Mouse (Mus musculus): ENCODE data around the gene Dusp27. TPM values are rescaled to one million over a fixed set of nuclear protein-coding genes. Genes with fewer than 3 reads are reported as not detected.

The Dusp27 gene
- polyA plus RNA-seq, 1 experiment from 2014 or later: 1.3 TPM

DNA sequence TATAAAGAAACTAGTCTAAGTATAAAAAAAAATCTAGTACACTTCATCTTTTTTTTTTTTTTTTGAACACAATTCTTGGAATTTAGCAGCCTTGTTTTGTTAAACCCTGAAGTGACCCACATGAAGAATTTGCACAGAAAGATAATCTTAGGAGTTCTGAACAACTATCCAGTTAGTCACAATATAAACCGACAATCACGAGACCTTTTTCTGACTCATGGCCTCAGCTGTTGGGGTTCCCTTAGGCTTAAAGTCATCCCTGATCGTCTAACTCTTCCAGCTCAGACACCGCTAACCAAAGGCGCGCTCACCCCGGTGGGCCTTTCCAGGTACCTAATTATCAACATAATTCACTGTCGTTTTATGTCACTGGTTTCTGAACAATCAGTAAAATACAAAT, 4.0 kb downstream of the Dusp27 start:
- H3K9me3 ChIP-seq (replicated peaks; ENCODE audit: control insufficient read depth, low read length, poor library complexity, severe bottlenecking): no peaks in the 10 kb centered on the region
- H3K4me2 ChIP-seq (ENCODE audit: low read length): no peak overlapping the region
- no peak overlapping the region for H3K9ac ChIP-seq (ENCODE audit: low read depth, low read length)
- H3K27me3 ChIP-seq (ENCODE audit: control insufficient read depth, insufficient read depth, low read depth, low read length): no peaks in the 10 kb centered on the region
- H3K4me3 ChIP-seq (ENCODE audit: low read depth, low read length): no peak overlapping the region
- no peaks in the 10 kb centered on the region for H3K36me3 ChIP-seq (ENCODE audit: control insufficient read depth, insufficient read depth, low read length)
- H3K27ac ChIP-seq (ENCODE audit: low read length): no peak overlapping the region
- WGBS: 93% methylated on average over 8 of the region's 8 CpGs
- H3K4me1 ChIP-seq (ENCODE audit: control insufficient read depth, insufficient read depth, low read length): no peaks in the 10 kb centered on the region
- ATAC-seq: no peak

DNA sequence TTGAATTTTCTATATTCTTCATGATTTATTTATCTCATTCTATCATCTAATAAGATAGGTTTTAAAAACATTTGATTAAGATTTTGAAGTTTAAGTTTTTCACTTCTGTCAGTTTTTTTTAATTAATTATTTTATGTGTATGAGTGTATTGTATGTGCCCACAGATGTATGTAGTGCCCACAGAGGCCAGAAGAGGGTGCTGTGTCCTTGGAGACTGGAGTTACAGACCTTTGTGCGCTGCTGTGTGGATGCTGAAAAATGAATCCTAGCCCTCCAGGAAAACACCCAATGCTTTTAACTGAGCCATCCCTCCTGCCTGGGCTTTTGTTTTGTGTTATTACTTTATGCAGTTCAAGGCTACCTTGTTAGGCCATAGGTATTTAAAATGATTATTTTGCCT, 4.7 kb downstream of the Dusp27 start:
- ATAC-seq: no peak
- no peak overlapping the region for H3K4me2 ChIP-seq (ENCODE audit: low read length)
- no peak overlapping the region for H3K9ac ChIP-seq (ENCODE audit: low read depth, low read length)
- H3K9me3 ChIP-seq (replicated peaks; ENCODE audit: control insufficient read depth, low read length, poor library complexity, severe bottlenecking): no peaks in the 10 kb centered on the region
- WGBS: 94% methylated on average over 1 of the region's 1 CpGs
- H3K4me3 ChIP-seq (ENCODE audit: low read depth, low read length): no peak overlapping the region
- H3K27ac ChIP-seq (ENCODE audit: low read length): no peak overlapping the region
- no peaks in the 10 kb centered on the region for H3K36me3 ChIP-seq (ENCODE audit: control insufficient read depth, insufficient read depth, low read length)
- no peaks in the 10 kb centered on the region for H3K27me3 ChIP-seq (ENCODE audit: control insufficient read depth, insufficient read depth, low read depth, low read length)
- H3K4me1 ChIP-seq (ENCODE audit: control insufficient read depth, insufficient read depth, low read length): no peaks in the 10 kb centered on the region

DNA sequence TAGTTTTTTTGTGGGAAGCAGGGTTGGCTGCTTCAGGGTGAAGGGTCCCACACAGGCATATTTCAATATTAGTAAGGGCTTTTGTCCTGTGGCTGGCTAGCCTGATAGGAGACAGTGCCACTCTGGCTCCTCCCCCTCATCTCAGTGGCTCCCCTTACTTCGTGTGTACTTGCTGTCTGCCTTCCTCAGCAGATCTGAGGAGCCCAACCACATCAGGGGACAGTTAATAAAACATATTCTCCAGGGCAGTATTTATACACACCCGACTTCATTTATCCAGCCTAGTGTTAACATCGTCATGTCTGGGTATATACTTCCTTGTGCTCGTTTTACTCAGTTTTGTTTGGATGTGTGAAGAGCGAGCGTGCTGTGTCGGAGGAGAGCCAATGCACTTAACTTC, 5.6 kb downstream of the Dusp27 start:
- no peaks in the 10 kb centered on the region for H3K27me3 ChIP-seq (ENCODE audit: control insufficient read depth, insufficient read depth, low read depth, low read length)
- H3K9me3 ChIP-seq (replicated peaks; ENCODE audit: control insufficient read depth, low read length, poor library complexity, severe bottlenecking): no peaks in the 10 kb centered on the region
- no peak overlapping the region for H3K27ac ChIP-seq (ENCODE audit: low read length)
- H3K36me3 ChIP-seq (ENCODE audit: control insufficient read depth, insufficient read depth, low read length): no peaks in the 10 kb centered on the region
- no peak overlapping the region for H3K4me2 ChIP-seq (ENCODE audit: low read length)
- WGBS: 85% methylated on average over 7 of the region's 7 CpGs
- peaks cover 2% of the 10 kb centered on the region; the same call in 1 of the 2 replicates for H3K4me1 ChIP-seq (ENCODE audit: control insufficient read depth, insufficient read depth, low read length)
- no peak overlapping the region for H3K9ac ChIP-seq (ENCODE audit: low read depth, low read length)
- no peak for ATAC-seq
- H3K4me3 ChIP-seq (ENCODE audit: low read depth, low read length): no peak overlapping the region

DNA sequence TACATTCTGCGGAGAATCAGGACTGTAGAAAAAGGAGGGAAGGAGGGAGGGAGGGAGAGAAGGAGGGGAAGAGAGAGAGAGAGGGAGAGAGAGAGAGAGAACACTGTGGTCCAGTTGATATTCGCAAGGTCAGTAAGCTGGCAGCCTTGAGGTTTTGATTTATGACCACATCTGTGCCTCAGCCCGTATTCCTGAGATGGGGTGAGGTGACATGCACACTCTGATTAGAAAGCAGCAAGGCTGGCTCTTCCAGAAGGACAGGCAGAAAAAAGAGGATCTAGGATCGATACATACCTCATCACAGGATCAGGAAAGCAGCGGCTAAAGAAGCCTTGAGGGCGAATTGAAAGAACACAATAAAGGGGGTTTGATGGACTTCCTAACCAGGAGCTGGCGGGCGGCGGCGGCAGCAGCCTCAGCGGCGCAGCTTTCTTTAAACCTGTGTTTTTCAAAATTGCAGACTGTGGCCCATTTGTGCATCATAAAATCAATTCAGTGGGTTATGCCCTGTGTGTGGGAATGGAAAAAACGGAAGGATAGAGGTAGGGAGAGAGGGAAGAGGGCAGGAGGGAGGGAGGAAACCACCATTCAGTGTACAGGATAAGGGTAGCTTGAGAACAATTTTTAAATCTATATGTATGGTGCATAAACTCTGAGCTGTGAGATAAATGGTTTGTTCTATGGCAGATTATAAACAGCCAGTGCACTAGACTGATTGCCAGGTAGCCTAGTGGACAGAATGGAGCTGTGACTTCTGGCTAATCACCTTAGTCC, 9.7 kb downstream of the Dusp27 start:
- Histone ChIP-seq H3K27ac (ENCODE audit: low read length) (0 out of 2 replicates have a peak overlapping the region, but pooled peaks have one; percentile 34), H3K36me3 (ENCODE audit: control insufficient read depth, insufficient read depth, low read length) (no peaks in the 10 kb centered on the region), H3K4me2 (ENCODE audit: low read length) (no peak overlapping the region), H3K4me3 (ENCODE audit: low read depth, low read length) (no peak overlapping the region), H3K9ac (ENCODE audit: low read depth, low read length) (no peak overlapping the region), H3K4me1 (ENCODE audit: control insufficient read depth, insufficient read depth, low read length) (peaks cover 2% of the 10 kb centered on the region; the same call in 1 of the 2 replicates), H3K9me3 (replicated peaks; ENCODE audit: control insufficient read depth, low read length, poor library complexity, severe bottlenecking) (no peaks in the 10 kb centered on the region), H3K27me3 (ENCODE audit: control insufficient read depth, insufficient read depth, low read depth, low read length) (no peaks in the 10 kb centered on the region)
- peak; percentile 45; the same call in 1 of the 2 replicates for ATAC-seq
- WGBS: 45% methylated on average over 13 of the region's 13 CpGs

DNA sequence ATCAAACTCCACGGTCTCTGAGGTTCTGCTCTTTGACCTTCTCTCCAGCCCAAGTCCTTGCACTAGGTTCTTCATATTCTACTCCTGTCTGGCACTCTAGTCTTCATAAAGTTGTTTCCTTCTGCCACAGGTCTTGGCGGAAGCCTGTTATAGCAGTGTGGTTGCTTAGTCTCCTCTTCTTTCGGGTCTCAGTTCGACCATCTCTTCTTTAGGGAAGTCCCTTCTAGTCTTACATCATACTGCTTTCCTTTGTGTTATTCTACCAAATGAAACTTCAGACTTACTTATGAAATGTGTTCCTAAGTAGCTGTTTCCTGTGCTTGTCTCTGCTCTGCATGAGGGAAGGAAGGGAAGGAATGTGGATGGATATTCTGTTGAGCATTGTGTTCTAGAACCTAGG, 12.0 kb downstream of the Dusp27 start:
- 95% methylated on average over 4 of the region's 4 CpGs for WGBS
- Histone ChIP-seq H3K9me3 (replicated peaks; ENCODE audit: control insufficient read depth, low read length, poor library complexity, severe bottlenecking) (no peaks in the 10 kb centered on the region), H3K9ac (ENCODE audit: low read depth, low read length) (no peak overlapping the region), H3K27ac (ENCODE audit: low read length) (no peak overlapping the region), H3K36me3 (ENCODE audit: control insufficient read depth, insufficient read depth, low read length) (no peaks in the 10 kb centered on the region), H3K4me3 (ENCODE audit: low read depth, low read length) (no peak overlapping the region), H3K4me2 (ENCODE audit: low read length) (no peak overlapping the region), H3K27me3 (ENCODE audit: control insufficient read depth, insufficient read depth, low read depth, low read length) (no peaks in the 10 kb centered on the region), H3K4me1 (ENCODE audit: control insufficient read depth, insufficient read depth, low read length) (peaks cover 2% of the 10 kb centered on the region; the same call in 1 of the 2 replicates)
- ATAC-seq: no peak

DNA sequence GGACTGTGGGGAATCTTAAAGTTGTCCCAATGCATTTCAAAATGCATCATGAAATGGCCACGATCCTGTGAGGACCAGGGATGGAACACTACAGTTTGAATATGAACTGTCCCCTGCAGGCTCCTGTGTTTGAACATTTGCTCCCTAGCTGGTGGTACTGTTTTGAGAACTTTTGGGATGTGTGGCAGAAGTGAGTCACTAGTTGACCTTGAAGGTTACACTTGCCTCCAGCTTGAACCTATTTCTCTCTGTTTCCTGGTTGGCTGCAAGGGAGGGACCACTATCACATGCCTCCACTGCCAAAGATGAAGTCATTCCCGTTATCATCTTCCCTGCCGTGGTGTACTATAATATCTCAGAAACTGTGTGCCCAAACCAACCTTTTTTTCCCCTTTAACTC, 12.7 kb downstream of the Dusp27 start:
- Histone ChIP-seq H3K27me3 (ENCODE audit: control insufficient read depth, insufficient read depth, low read depth, low read length) (no peaks in the 10 kb centered on the region), H3K4me2 (ENCODE audit: low read length) (no peak overlapping the region), H3K9me3 (replicated peaks; ENCODE audit: control insufficient read depth, low read length, poor library complexity, severe bottlenecking) (no peaks in the 10 kb centered on the region), H3K27ac (ENCODE audit: low read length) (no peak overlapping the region), H3K36me3 (ENCODE audit: control insufficient read depth, insufficient read depth, low read length) (no peaks in the 10 kb centered on the region), H3K4me3 (ENCODE audit: low read depth, low read length) (no peak overlapping the region), H3K9ac (ENCODE audit: low read depth, low read length) (no peak overlapping the region), H3K4me1 (ENCODE audit: control insufficient read depth, insufficient read depth, low read length) (peaks cover 2% of the 10 kb centered on the region; the same call in 1 of the 2 replicates)
- no peak for ATAC-seq
- 86% methylated on average over 3 of the region's 3 CpGs for WGBS

DNA sequence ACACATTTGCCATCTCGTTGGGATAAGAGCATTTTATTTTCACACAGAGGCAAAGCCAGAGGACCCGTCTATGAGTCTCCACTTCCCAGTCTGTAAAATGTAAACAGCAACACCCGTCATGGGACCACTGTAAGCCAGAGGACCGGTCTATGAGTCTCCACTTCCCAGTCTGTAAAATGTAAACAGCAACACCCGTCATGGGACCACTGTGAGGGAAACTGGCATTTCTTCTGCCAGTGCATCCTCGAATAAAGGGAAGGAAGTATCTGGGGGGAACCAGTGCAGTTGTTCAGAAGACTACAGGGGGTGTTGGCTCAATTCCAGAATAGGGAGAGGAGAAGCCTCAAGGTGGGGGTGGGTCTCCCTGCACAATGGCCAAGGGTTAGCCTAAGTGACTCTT, 22.3 kb downstream of the Dusp27 start:
- no peaks in the 10 kb centered on the region for H3K27me3 ChIP-seq (ENCODE audit: control insufficient read depth, insufficient read depth, low read depth, low read length)
- H3K36me3 ChIP-seq (ENCODE audit: control insufficient read depth, insufficient read depth, low read length): no peaks in the 10 kb centered on the region
- H3K4me1 ChIP-seq (ENCODE audit: control insufficient read depth, insufficient read depth, low read length): 0 out of 2 replicates have a peak, but pooled peaks cover 2% of the 10 kb centered on the region
- no peak overlapping the region for H3K9ac ChIP-seq (ENCODE audit: low read depth, low read length)
- WGBS: 79% methylated on average over 6 of the region's 6 CpGs
- ATAC-seq: no peak
- no peak overlapping the region for H3K27ac ChIP-seq (ENCODE audit: low read length)
- no peak overlapping the region for H3K4me2 ChIP-seq (ENCODE audit: low read length)
- no peaks in the 10 kb centered on the region for H3K9me3 ChIP-seq (replicated peaks; ENCODE audit: control insufficient read depth, low read length, poor library complexity, severe bottlenecking)
- no peak overlapping the region for H3K4me3 ChIP-seq (ENCODE audit: low read depth, low read length)

DNA sequence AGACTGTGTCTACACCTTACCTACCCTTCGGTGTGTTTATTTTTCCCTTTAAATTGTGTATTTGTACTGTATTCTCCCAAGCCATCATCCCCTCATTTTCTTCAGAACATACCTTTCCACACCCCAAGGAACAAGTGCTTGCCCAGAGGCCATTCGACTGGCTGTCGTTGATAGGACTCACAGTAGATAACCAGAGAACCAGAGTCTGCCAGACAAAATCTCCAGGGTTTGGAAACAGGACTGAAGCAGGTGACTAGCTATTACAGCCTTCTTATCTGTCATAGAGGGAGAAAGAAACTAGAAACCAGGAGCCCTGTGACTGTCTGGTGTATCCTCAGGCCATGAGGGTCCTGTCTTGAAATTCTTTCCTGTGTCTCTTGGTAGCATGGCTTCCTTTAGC, 22.9 kb downstream of the Dusp27 start:
- H3K27me3 ChIP-seq (ENCODE audit: control insufficient read depth, insufficient read depth, low read depth, low read length): no peaks in the 10 kb centered on the region
- no peak for ATAC-seq
- H3K4me2 ChIP-seq (ENCODE audit: low read length): no peak overlapping the region
- no peak overlapping the region for H3K27ac ChIP-seq (ENCODE audit: low read length)
- no peak overlapping the region for H3K9ac ChIP-seq (ENCODE audit: low read depth, low read length)
- H3K4me3 ChIP-seq (ENCODE audit: low read depth, low read length): no peak overlapping the region
- H3K36me3 ChIP-seq (ENCODE audit: control insufficient read depth, insufficient read depth, low read length): no peaks in the 10 kb centered on the region
- H3K4me1 ChIP-seq (ENCODE audit: control insufficient read depth, insufficient read depth, low read length): 0 out of 2 replicates have a peak, but pooled peaks cover 2% of the 10 kb centered on the region
- H3K9me3 ChIP-seq (replicated peaks; ENCODE audit: control insufficient read depth, low read length, poor library complexity, severe bottlenecking): no peaks in the 10 kb centered on the region
- WGBS: 94% methylated on average over 3 of the region's 3 CpGs

DNA sequence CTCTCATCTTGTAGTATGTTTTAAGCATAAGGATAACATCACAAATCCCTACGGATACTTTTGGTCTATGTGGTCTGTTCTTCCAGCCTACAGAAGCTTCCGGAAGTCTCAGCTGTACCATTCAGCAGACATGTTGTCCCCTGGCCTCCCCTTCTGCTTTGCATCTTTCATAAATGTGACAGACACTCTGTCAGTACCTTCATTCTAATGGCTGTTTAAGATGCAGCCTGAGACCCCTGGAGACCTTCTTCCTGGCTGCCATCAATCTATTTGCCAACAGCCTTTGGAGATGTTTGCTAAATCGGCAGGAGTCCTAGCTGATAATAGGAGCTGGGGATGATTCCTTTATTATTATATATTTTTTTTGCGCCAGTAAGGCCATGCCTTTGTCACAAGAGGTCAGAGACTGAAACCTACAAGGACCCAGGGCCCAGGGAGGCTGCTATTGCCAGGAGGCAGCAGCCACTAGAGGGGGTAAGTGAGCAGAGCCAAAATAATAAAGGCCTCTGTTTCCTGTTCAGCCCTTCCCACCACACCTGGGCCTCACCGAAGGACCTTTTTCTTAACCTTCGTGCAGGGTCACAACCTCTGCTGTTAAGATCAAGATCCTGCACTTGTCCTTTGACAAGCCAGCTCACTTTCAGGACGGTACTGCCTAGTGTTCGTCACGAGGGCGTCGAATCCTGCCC, 24.7 kb downstream of the Dusp27 start:
- ATAC-seq: no peak
- H3K9ac ChIP-seq (ENCODE audit: low read depth, low read length): no peak overlapping the region
- 65% methylated on average over 11 of the region's 11 CpGs for WGBS
- H3K27me3 ChIP-seq (ENCODE audit: control insufficient read depth, insufficient read depth, low read depth, low read length): no peaks in the 10 kb centered on the region
- no peaks in the 10 kb centered on the region for H3K9me3 ChIP-seq (replicated peaks; ENCODE audit: control insufficient read depth, low read length, poor library complexity, severe bottlenecking)
- no peaks in the 10 kb centered on the region for H3K36me3 ChIP-seq (ENCODE audit: control insufficient read depth, insufficient read depth, low read length)
- no peak overlapping the region for H3K4me2 ChIP-seq (ENCODE audit: low read length)
- 0 out of 2 replicates have a peak, but pooled peaks cover 2% of the 10 kb centered on the region for H3K4me1 ChIP-seq (ENCODE audit: control insufficient read depth, insufficient read depth, low read length)
- no peak overlapping the region for H3K4me3 ChIP-seq (ENCODE audit: low read depth, low read length)
- no peak overlapping the region for H3K27ac ChIP-seq (ENCODE audit: low read length)

All from midbrain, embryonic 16.5 days (tissue).